Mouse (Mus musculus) heart, adult 18-20 months (tissue): Measurements from ENCODE around the gene Bok. TPM values are rescaled to one million over a fixed set of nuclear protein-coding genes. Genes with fewer than 3 reads are reported as not detected.

ENCODE experiments used
- DNase-seq, 2 experiments: peaks; one replicate each; pipeline ENCODE4 v3.0.0; 2021 to 2022; ENCODE audit warnings: mixed read lengths in 1 of 2
- total RNA-seq, 2 experiments: library from RNA; stranded (reverse); gene quantifications; 2 replicates each; pipeline ENCODE4 v1.2.3; 2021

Bok gene
- total RNA-seq, 2 experiments from 2014 or later = 3.3 to 4.3 TPM

- DNase-seq = no peak
Observed at GRCm38 (mm10) chr1:93741987-93742386, 56.5 kb downstream of the Bok start.

- DNase-seq = no peak
Observed at GRCm38 (mm10) chr1:93742910-93743309, 57.5 kb downstream of the Bok start.

Other genes starting within 250 kb of the Bok start
- 100 to 1,000 TPM; 521 to 556 TPM for gene Hdlbp, start 206.8 kb upstream of the Bok start, total RNA-seq
- 10 to 100 TPM; 21.5 to 22.0 TPM for gene Farp2, start 173.6 kb upstream of the Bok start, total RNA-seq
- gene Stk25, start 27.0 kb upstream of the Bok start, total RNA-seq = 10 to 100 TPM; 83.8 to 86.6 TPM
- gene Atg4b, start 65.8 kb downstream of the Bok start, total RNA-seq = 10 to 100 TPM; 36.2 to 40.6 TPM
- gene Thap4, start 69.2 kb downstream of the Bok start, total RNA-seq = 10 to 100 TPM; 82.6 to 82.8 TPM
- gene Dtymk, start 116.3 kb downstream of the Bok start, total RNA-seq = 10 to 100 TPM; 20.3 to 22.7 TPM
- 10 to 100 TPM; 10.9 to 13.4 TPM for gene Ing5, start 118.3 kb downstream of the Bok start, total RNA-seq
- gene D2hgdh, start 139.2 kb downstream of the Bok start, total RNA-seq = 10 to 100 TPM; 42.3 to 50.3 TPM
- gene Gal3st2, start 175.6 kb downstream of the Bok start, total RNA-seq = under 1 TPM in 1 of 2 experiments, not detected in 1; 0.54 TPM
- under 1 TPM; 0.67 to 0.69 TPM for gene Gal3st2b, start 232.7 kb downstream of the Bok start, total RNA-seq